Mouse (Mus musculus) sigmoid colon, adult 10 weeks (tissue): ENCODE data around the gene Golgb1. TPM values are rescaled to one million over a fixed set of nuclear protein-coding genes. Genes with fewer than 3 reads are reported as not detected.

Experiments used
- polyA plus RNA-seq: library from polyadenylated mRNA; stranded (reverse); fragments of 350-450 nt; fragmentation: Illumina TruSeq; extraction: RNeasy Lipid Tissue Mini Kit (QIAGEN cat#74804); gene quantifications from one replicate; pipeline ENCODE4 v1.2.3, GENCODE M21; 2014; ENCODE audit warnings: low read depth, low replicate concordance

The Golgb1 gene
- polyA plus RNA-seq, result 65.4 TPM

DNA sequence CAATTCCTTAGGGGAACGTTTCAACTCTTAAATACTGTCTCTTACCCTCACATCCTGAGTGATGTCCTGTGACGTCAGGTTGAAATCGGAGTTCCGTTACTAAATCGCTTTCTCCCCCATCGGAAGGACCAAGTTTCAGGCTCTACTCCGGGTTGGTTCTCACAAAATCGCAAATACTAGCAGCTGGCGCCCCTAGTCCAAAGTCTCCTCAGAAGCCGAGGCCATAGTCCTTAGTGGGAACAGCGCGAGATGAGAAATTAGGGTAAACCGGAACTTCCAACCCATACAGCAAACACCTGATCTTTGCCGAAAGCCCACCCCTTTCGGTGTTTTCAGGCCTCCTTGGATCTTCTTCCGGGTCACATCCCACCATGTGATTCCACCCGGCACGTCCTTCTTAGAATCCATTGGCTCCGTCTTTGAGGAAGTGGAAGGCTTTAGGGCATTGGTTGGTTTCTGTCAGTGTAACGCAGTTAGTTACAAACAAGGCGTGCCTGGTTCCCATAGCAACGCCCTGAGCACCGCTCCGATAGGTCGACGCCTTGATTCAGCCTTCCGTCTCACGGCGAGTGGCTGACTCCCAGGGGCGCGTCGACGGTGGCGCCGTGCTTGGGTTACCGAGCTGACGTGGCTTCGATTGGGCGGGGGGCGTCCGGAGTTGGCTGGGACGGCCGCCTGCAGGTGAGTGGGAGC lies at the start of gene Golgb1, which contains the start of gene Eaf2:
Gene Golgb1 (plus strand): TSS at position 558 of the 693 bp plus-strand sequence.
Gene Eaf2 (minus strand): TSS at position 421 of the 693 bp plus-strand sequence.

DNA sequence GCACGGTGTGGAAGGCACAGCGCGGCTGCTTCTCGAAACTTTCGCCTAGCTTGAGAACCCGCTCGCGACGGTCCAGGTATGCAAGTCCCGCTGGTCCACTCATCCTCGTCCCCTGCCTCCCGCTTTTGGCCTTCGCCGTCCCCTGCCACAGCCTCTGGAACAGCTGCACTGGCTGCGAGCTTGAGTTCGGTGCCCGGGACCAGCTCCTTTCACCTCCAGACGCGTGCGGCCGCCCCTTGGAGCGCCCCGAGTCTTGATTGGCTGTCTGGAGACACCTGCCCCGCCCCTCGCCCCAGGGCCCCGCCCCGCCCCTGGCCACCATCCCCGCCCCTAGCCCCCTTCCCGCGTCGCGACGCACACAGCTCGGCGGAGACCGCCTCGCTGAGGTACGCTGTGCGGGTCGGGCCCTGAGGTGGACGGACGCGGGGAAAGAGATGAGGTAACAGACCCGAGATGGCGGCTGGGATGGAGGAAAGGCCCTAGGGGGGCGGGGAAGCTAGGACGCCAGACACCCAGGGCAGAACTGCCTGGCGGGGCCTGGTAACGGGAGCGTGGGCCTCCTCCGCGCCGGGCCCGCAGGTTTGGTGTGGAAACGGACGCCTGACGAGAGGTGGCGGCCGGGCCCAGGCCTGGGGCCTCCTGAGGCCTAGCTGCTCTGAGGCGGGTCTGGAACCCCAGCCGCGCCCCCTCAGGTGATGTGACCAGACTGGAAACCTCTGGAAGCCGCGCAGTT lies 46.7 kb upstream of the Golgb1 start, which contains the start of gene Iqcb1:
Gene Iqcb1 (plus strand): TSS at position 332 of the 733 bp plus-strand sequence.

DNA sequence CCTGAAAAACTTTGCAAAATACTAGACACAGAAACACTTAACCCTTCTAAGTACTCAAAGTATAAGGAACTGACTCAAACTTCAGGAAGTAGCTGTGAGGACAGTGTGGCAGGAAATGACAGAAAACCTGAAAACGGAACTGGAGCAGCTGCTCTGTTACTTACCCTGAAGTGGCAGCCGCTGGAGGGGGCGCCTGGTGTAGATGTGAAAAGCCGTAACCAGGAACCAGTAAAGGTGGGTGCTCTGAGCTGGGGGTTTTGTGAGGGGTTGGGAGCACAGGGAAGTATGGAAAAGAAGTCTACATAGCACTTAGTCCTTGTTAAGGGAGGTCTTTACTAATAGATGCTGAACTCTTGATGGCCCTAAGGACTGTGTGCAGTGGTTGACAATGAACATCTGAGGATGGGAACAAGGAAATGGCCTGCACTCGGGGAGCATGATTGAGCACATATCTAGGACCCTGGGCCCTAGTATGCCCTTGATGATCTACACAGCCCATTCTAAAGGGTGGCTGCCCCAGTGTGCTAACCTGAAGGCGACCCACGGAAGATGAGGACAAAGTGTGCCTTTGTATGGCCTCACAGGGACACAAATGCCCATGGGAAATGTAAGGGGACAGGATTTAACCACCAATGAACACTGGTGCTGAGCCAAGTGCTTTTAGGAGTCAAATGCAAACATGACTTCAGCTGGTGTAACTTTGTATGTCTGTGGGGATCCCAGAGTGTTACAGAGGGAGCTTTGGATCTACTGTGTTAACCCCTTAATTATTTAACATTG lies 60.1 kb downstream of the Golgb1 start, which contains the start of gene Hcls1:
Gene Hcls1 (plus strand): TSS at position 143 of the 780 bp plus-strand sequence.

Other genes starting within 250 kb of the Golgb1 start
- 12.1 TPM for gene Cd86, start 209.1 kb upstream of the Golgb1 start, polyA plus RNA-seq
- gene Ildr1, start 181.2 kb upstream of the Golgb1 start, polyA plus RNA-seq, result 122 TPM
- gene Slc15a2, start 90.2 kb upstream of the Golgb1 start, polyA plus RNA-seq, result 92.6 TPM
- 22.6 TPM for gene Iqcb1, start 46.8 kb upstream of the Golgb1 start, polyA plus RNA-seq
- gene Eaf2, start 137 bp upstream of the Golgb1 start, polyA plus RNA-seq, result 4.8 TPM
- gene Hcls1, start 59.8 kb downstream of the Golgb1 start, polyA plus RNA-seq, result 3.2 TPM
- gene Fbxo40, start 115.3 kb downstream of the Golgb1 start, polyA plus RNA-seq, result not detected
- gene Polq, start 136.6 kb downstream of the Golgb1 start, polyA plus RNA-seq, result 2.6 TPM